Mouse (Mus musculus) gastrocnemius, postnatal 10 days (tissue): ENCODE results near the gene Sdhaf1. TPM values are rescaled to one million over a fixed set of nuclear protein-coding genes. Genes with fewer than 3 reads are reported as not detected.

ENCODE experiments used
- DNase-seq: peaks from one replicate; pipeline ENCODE4 v3.0.0; 2021; ENCODE audit warnings: mixed read lengths
- total RNA-seq, 2 experiments: library from RNA; stranded (reverse); gene quantifications; 2 replicates each; pipeline ENCODE4 v1.2.3; 2021

Gene Sdhaf1
- total RNA-seq, 2 experiments from 2014 or later, result 10.3 to 11.5 TPM

GRCm38 (mm10) chr7:30294296-30294695 lies 29.4 kb downstream of the Sdhaf1 start:
- no peak for DNase-seq

- no peak for DNase-seq
Observed at GRCm38 (mm10) chr7:30293795-30294194, 29.9 kb downstream of the Sdhaf1 start.

GRCm38 (mm10) chr7:30291215-30292131 lies 32.2 kb downstream of the Sdhaf1 start, which contains the start of gene Clip3:
Gene Clip3 (plus strand): TSS chr7:30291728.
- peak; percentile 77 for DNase-seq

- peak; percentile 36 for DNase-seq
Observed at GRCm38 (mm10) chr7:30289714-30290399, 33.8 kb downstream of the Sdhaf1 start.

- no peak for DNase-seq
Observed at GRCm38 (mm10) chr7:30289071-30289713, 34.5 kb downstream of the Sdhaf1 start.

GRCm38 (mm10) chr7:30288046-30288445 lies 35.6 kb downstream of the Sdhaf1 start:
- no peak for DNase-seq

- DNase-seq, result peak; percentile 28
Observed at GRCm38 (mm10) chr7:30286701-30287410, 36.8 kb downstream of the Sdhaf1 start.

- DNase-seq, result no peak
Observed at GRCm38 (mm10) chr7:30282740-30283139, 41.0 kb downstream of the Sdhaf1 start.

- no peak for DNase-seq
Observed at GRCm38 (mm10) chr7:30281522-30281921, 42.2 kb downstream of the Sdhaf1 start.

GRCm38 (mm10) chr7:30280670-30281138 lies 43.0 kb downstream of the Sdhaf1 start:
- DNase-seq, result peak; percentile 81

- DNase-seq, result peak; percentile 91
Observed at GRCm38 (mm10) chr7:30279951-30280669, 43.6 kb downstream of the Sdhaf1 start, which contains the start of the genes Thap8 and Wdr62. Gene Thap8 (plus strand): TSS chr7:30280094. Gene Wdr62 (minus strand): TSS chr7:30280419.

GRCm38 (mm10) chr7:30279536-30279935 lies 44.2 kb downstream of the Sdhaf1 start:
- DNase-seq, result no peak

GRCm38 (mm10) chr7:30278911-30279310 lies 44.8 kb downstream of the Sdhaf1 start:
- no peak for DNase-seq

- no peak for DNase-seq
Observed at GRCm38 (mm10) chr7:30274383-30274782, 49.3 kb downstream of the Sdhaf1 start.

Other genes starting within 250 kb of the Sdhaf1 start
- 1 to 10 TPM in 1 of 2 experiments, under 1 TPM in 1; 0.33 to 1.8 TPM for gene Gm26920, start 233.5 kb downstream of the Sdhaf1 start, total RNA-seq
- gene Zfp566, start 233.4 kb downstream of the Sdhaf1 start, total RNA-seq, result 1 to 10 TPM; 2.0 to 3.2 TPM
- gene Zfp260, start 229.1 kb downstream of the Sdhaf1 start, total RNA-seq, result 10 to 100 TPM; 35.2 to 46.9 TPM
- gene Zfp382, start 202.0 kb downstream of the Sdhaf1 start, total RNA-seq, result 1 to 10 TPM; 2.6 to 4.8 TPM
- 10 to 100 TPM; 34.6 to 40.3 TPM for gene Zfp146, start 154.1 kb downstream of the Sdhaf1 start, total RNA-seq
- gene Cox7a1, start 139.8 kb downstream of the Sdhaf1 start, total RNA-seq, result 100 to 1,000 TPM; 630 to 723 TPM
- gene Capns1, start 125.1 kb downstream of the Sdhaf1 start, total RNA-seq, result 100 to 1,000 TPM; 314 to 330 TPM
- gene Polr2i, start 91.9 kb downstream of the Sdhaf1 start, total RNA-seq, result 10 to 100 TPM; 71.9 to 80.7 TPM
- gene Tbcb, start 91.6 kb downstream of the Sdhaf1 start, total RNA-seq, result 10 to 100 TPM; 42.8 to 47.0 TPM
- under 1 TPM in 1 of 2 experiments, not detected in 1; 0.77 TPM for gene Ovol3, start 88.2 kb downstream of the Sdhaf1 start, total RNA-seq
- gene Thap8, start 43.8 kb downstream of the Sdhaf1 start, total RNA-seq, result under 1 TPM; 0.32 to 0.38 TPM
- gene Wdr62, start 43.5 kb downstream of the Sdhaf1 start, total RNA-seq, result 1 to 10 TPM; 4.9 to 5.9 TPM
- gene Clip3, start 32.2 kb downstream of the Sdhaf1 start, total RNA-seq, result 10 to 100 TPM; 22.2 to 26.5 TPM
- gene Alkbh6, start 15.2 kb downstream of the Sdhaf1 start, total RNA-seq, result 10 to 100 TPM; 18.3 to 18.6 TPM
- 1 to 10 TPM; 1.8 TPM for gene Syne4, start 9.1 kb downstream of the Sdhaf1 start, total RNA-seq
- 1 to 10 TPM; 1.0 to 1.2 TPM for gene E130208F15Rik, start 2.2 kb downstream of the Sdhaf1 start, total RNA-seq
- 1 to 10 TPM; 1.6 to 3.1 TPM for gene Lrfn3, start 38.9 kb upstream of the Sdhaf1 start, total RNA-seq
- gene Tyrobp, start 89.9 kb upstream of the Sdhaf1 start, total RNA-seq, result 10 to 100 TPM; 11.9 to 22.2 TPM
- gene Hcst, start 96.0 kb upstream of the Sdhaf1 start, total RNA-seq, result under 1 TPM; 0.66 to 0.72 TPM
- gene Nfkbid, start 97.8 kb upstream of the Sdhaf1 start, total RNA-seq, result under 1 TPM; 0.14 to 0.45 TPM
- 1 to 10 TPM; 3.3 to 4.4 TPM for gene Aplp1, start 121.6 kb upstream of the Sdhaf1 start, total RNA-seq
- not detected for gene Kirrel2, start 133.8 kb upstream of the Sdhaf1 start, total RNA-seq
- gene Nphs1, start 134.4 kb upstream of the Sdhaf1 start, total RNA-seq, result not detected
- gene Prodh2, start 169.7 kb upstream of the Sdhaf1 start, total RNA-seq, result not detected
- gene Arhgap33, start 211.2 kb upstream of the Sdhaf1 start, total RNA-seq, result 1 to 10 TPM; 3.2 to 4.8 TPM
- 100 to 1,000 TPM; 304 to 323 TPM for gene Hspb6, start 228.3 kb upstream of the Sdhaf1 start, total RNA-seq
- gene Proser3, start 228.4 kb upstream of the Sdhaf1 start, total RNA-seq, result 1 to 10 TPM; 3.8 to 6.2 TPM
- 10 to 100 TPM; 11.0 to 16.3 TPM for gene Lin37, start 235.9 kb upstream of the Sdhaf1 start, total RNA-seq
- gene U2af1l4, start 239.4 kb upstream of the Sdhaf1 start, total RNA-seq, result 10 to 100 TPM; 56.3 to 57.5 TPM
- gene Gm49396, start 239.4 kb upstream of the Sdhaf1 start, total RNA-seq, result 1 to 10 TPM; 1.5 to 2.3 TPM
- 100 to 1,000 TPM in 1 of 2 experiments, 10 to 100 TPM in 1; 93.7 to 104 TPM for gene Psenen, start 239.7 kb upstream of the Sdhaf1 start, total RNA-seq
- gene Igflr1, start 241.5 kb upstream of the Sdhaf1 start, total RNA-seq, result 1 to 10 TPM; 1.4 to 2.3 TPM